Mouse (Mus musculus) liver, embryonic 13.5 days (tissue): Measurements from ENCODE around the gene Dnhd1. TPM values are rescaled to one million over a fixed set of nuclear protein-coding genes. Genes with fewer than 3 reads are reported as not detected.
A peak's percentile ranks its signal among the peaks of the same experiment; 100 is the strongest.

ENCODE experiments used
- ATAC-seq: fragments of 200-750 bp; cut with Nextera tagmentation; 2 replicates; pipeline ENCODE4 v1.8.0; 2017; ENCODE audit warnings: low read depth, mild to moderate bottlenecking, moderate number of reproducible peaks, moderate library complexity
- DNase-seq: peaks from one replicate; pipeline ENCODE4 v3.0.0; 2022
- H3K27ac ChIP-seq: fragments of 300-500 bp; sonication (generic); 2 replicates; pipeline ENCODE4 v1.5.1; 2015; ENCODE audit warnings: moderate library complexity, mild to moderate bottlenecking, inconsistent platforms
- H3K27me3 ChIP-seq: fragments of 300-500 bp; sonication (generic); 2 replicates; pipeline ENCODE4 v1.6.1; 2015; ENCODE audit warnings: mild to moderate bottlenecking, inconsistent platforms
- H3K36me3 ChIP-seq: fragments of 300-500 bp; sonication (generic); 2 replicates; pipeline ENCODE4 v1.6.1; 2015; ENCODE audit warnings: mild to moderate bottlenecking, inconsistent platforms
- H3K4me1 ChIP-seq: fragments of 300-500 bp; sonication (generic); replicated peaks from 2 replicates; pipeline ENCODE4 v1.6.1; 2015; ENCODE audit warnings: inconsistent platforms
- H3K4me2 ChIP-seq: fragments of 300-500 bp; sonication (generic); 2 replicates; pipeline ENCODE4 v1.6.1; 2015; ENCODE audit warnings: inconsistent platforms, mild to moderate bottlenecking, moderate library complexity
- H3K4me3 ChIP-seq: fragments of 300-500 bp; sonication (generic); replicated peaks from 2 replicates; pipeline ENCODE4 v1.5.1; 2015; ENCODE audit warnings: mild to moderate bottlenecking, inconsistent platforms
- H3K9ac ChIP-seq: fragments of 300-500 bp; sonication (generic); 2 replicates; pipeline ENCODE4 v1.6.1; 2015; ENCODE audit warnings: mild to moderate bottlenecking, inconsistent platforms
- H3K9me3 ChIP-seq: fragments of 300-500 bp; sonication (generic); replicated peaks from 2 replicates; pipeline ENCODE4 v1.6.1; 2016; ENCODE audit warnings: inconsistent platforms
- WGBS: fragments of 180-500 bp; shearing (Covaris S2); methylation state at CpG from one replicate; pipeline ENCODE4 v1.1.7; 2015; ENCODE audit not compliant: insufficient replicate concordance; 5-methylcytosine and 5-hydroxymethylcytosine counted together
- polyA plus RNA-seq: library from polyadenylated mRNA; unstranded; fragments of >200 nt; fragmentation: Nextera tagmentation; extraction: Ambion mirVana; gene quantifications from 2 replicates; pipeline ENCODE4 v1.2.1, GENCODE M21; 2015

Dnhd1 gene
- 0.06 and 0.12 TPM in 2 replicates for polyA plus RNA-seq

- Histone ChIP-seq H3K4me3 (peak within 1 kb of the TSS; percentile 54), H3K4me2 (peak within 1 kb of the TSS; percentile 74), H3K36me3 (peaks cover 3% of the 10 kb centered on the region; the same call in 1 of the 2 replicates), H3K9ac (peak within 1 kb of the TSS; percentile 56), H3K27ac (peak within 1 kb of the TSS; percentile 14; the same call in 1 of the 2 replicates), H3K4me1 (peaks cover 16% of the 10 kb centered on the region), H3K9me3 (no peaks in the 10 kb centered on the region), H3K27me3 (no peaks in the 10 kb centered on the region)
- DNase-seq (peak; percentile 75), ATAC-seq (peak; percentile 96)
- WGBS: 2% methylated on average over 17 of the region's 17 CpGs
These were observed at the start of gene Dnhd1 for GRCm38 (mm10) chr7:105650639-105651435. Gene Dnhd1 (plus strand): TSS chr7:105650827.

- ATAC-seq (peak; percentile 54), DNase-seq (peak; percentile 29)
- H3K4me3 ChIP-seq: no peak overlapping the region
- H3K9me3 ChIP-seq: no peaks in the 10 kb centered on the region
- H3K27ac ChIP-seq: no peak overlapping the region
- no peak overlapping the region for H3K9ac ChIP-seq
- WGBS: 35% methylated on average over 9 of the region's 9 CpGs
- no peak overlapping the region for H3K4me2 ChIP-seq
- H3K36me3 ChIP-seq: no peaks in the 10 kb centered on the region
- no peaks in the 10 kb centered on the region for H3K27me3 ChIP-seq
- no peaks in the 10 kb centered on the region for H3K4me1 ChIP-seq
These were observed 47.6 kb upstream of the Dnhd1 start for GRCm38 (mm10) chr7:105602860-105603623.

- DNase-seq (no peak), ATAC-seq (no peak)
- Histone ChIP-seq H3K9ac (no peak overlapping the region), H3K36me3 (peaks cover 9% of the 10 kb centered on the region; the same call in 1 of the 2 replicates), H3K27ac (no peak overlapping the region), H3K4me1 (no peaks in the 10 kb centered on the region), H3K9me3 (no peaks in the 10 kb centered on the region), H3K4me2 (no peak overlapping the region), H3K4me3 (no peak overlapping the region), H3K27me3 (no peaks in the 10 kb centered on the region)
- WGBS: 46% methylated on average over 3 of the region's 3 CpGs
These were observed 42.2 kb upstream of the Dnhd1 start for GRCm38 (mm10) chr7:105608467-105608866.

GRCm38 (mm10) chr7:105611767-105612166, 38.9 kb upstream of the Dnhd1 start:
- H3K4me2 ChIP-seq: no peak overlapping the region
- no peak for DNase-seq
- H3K36me3 ChIP-seq: peaks cover 10% of the 10 kb centered on the region; the same call in 1 of the 2 replicates
- WGBS: 68% methylated on average over 1 of the region's 1 CpGs
- H3K4me1 ChIP-seq: no peaks in the 10 kb centered on the region
- H3K27ac ChIP-seq: no peak overlapping the region
- no peaks in the 10 kb centered on the region for H3K27me3 ChIP-seq
- ATAC-seq: no peak
- no peak overlapping the region for H3K4me3 ChIP-seq
- H3K9ac ChIP-seq: no peak overlapping the region
- H3K9me3 ChIP-seq: no peaks in the 10 kb centered on the region

GRCm38 (mm10) chr7:105614400-105614799, 36.2 kb upstream of the Dnhd1 start:
- Histone ChIP-seq H3K9ac (no peak overlapping the region), H3K9me3 (no peaks in the 10 kb centered on the region), H3K27ac (no peak overlapping the region), H3K36me3 (peaks cover 33% of the 10 kb centered on the region; the same call in 1 of the 2 replicates), H3K4me3 (no peak overlapping the region), H3K4me2 (no peak overlapping the region), H3K4me1 (no peaks in the 10 kb centered on the region), H3K27me3 (no peaks in the 10 kb centered on the region)
- 68% methylated on average over 1 of the region's 1 CpGs for WGBS
- DNase-seq (no peak), ATAC-seq (no peak)

GRCm38 (mm10) chr7:105615720-105616119, 34.9 kb upstream of the Dnhd1 start:
- ATAC-seq: no peak

GRCm38 (mm10) chr7:105616561-105616960, 34.1 kb upstream of the Dnhd1 start:
- peaks cover 30% of the 10 kb centered on the region; the same call in 1 of the 2 replicates for H3K36me3 ChIP-seq
- DNase-seq: no peak
- no peak overlapping the region for H3K27ac ChIP-seq

More at GRCm38 (mm10) chr7:105615720-105616119, 34.9 kb upstream of the Dnhd1 start:
- Histone ChIP-seq H3K36me3 (peaks cover 34% of the 10 kb centered on the region; the same call in 1 of the 2 replicates), H3K4me2 (no peak overlapping the region), H3K27me3 (no peaks in the 10 kb centered on the region), H3K4me1 (no peaks in the 10 kb centered on the region), H3K27ac (no peak overlapping the region), H3K4me3 (no peak overlapping the region), H3K9ac (no peak overlapping the region), H3K9me3 (no peaks in the 10 kb centered on the region)
- WGBS: 71% methylated on average over 1 of the region's 1 CpGs
- no peak for DNase-seq

GRCm38 (mm10) chr7:105617810-105618209, 32.8 kb upstream of the Dnhd1 start:
- Histone ChIP-seq H3K27ac (no peak overlapping the region), H3K36me3 (peaks cover 28% of the 10 kb centered on the region; the same call in 1 of the 2 replicates), H3K4me3 (no peak overlapping the region), H3K4me1 (no peaks in the 10 kb centered on the region), H3K27me3 (no peaks in the 10 kb centered on the region), H3K9ac (no peak overlapping the region), H3K9me3 (no peaks in the 10 kb centered on the region), H3K4me2 (no peak overlapping the region)
- ATAC-seq (no peak), DNase-seq (no peak)
- WGBS: 85% methylated on average over 22 of the region's 22 CpGs

More at GRCm38 (mm10) chr7:105616561-105616960, 34.1 kb upstream of the Dnhd1 start:
- Histone ChIP-seq H3K4me2 (no peak overlapping the region), H3K4me3 (no peak overlapping the region), H3K4me1 (no peaks in the 10 kb centered on the region), H3K27me3 (no peaks in the 10 kb centered on the region), H3K9me3 (no peaks in the 10 kb centered on the region), H3K9ac (no peak overlapping the region)
- 71% methylated on average over 6 of the region's 6 CpGs for WGBS
- no peak for ATAC-seq

GRCm38 (mm10) chr7:105619701-105620100, 30.9 kb upstream of the Dnhd1 start:
- H3K27ac ChIP-seq: no peak overlapping the region
- no peak for ATAC-seq
- H3K4me3 ChIP-seq: no peak overlapping the region
- H3K9me3 ChIP-seq: no peaks in the 10 kb centered on the region
- DNase-seq: no peak
- H3K4me1 ChIP-seq: no peaks in the 10 kb centered on the region
- WGBS: 68% methylated on average over 3 of the region's 3 CpGs
- peaks cover 28% of the 10 kb centered on the region; the same call in 1 of the 2 replicates for H3K36me3 ChIP-seq
- no peak overlapping the region for H3K9ac ChIP-seq
- no peak overlapping the region for H3K4me2 ChIP-seq
- H3K27me3 ChIP-seq: no peaks in the 10 kb centered on the region

- Histone ChIP-seq H3K9me3 (no peaks in the 10 kb centered on the region), H3K27ac (no peak overlapping the region), H3K27me3 (no peaks in the 10 kb centered on the region), H3K36me3 (peaks cover 28% of the 10 kb centered on the region; the same call in 1 of the 2 replicates), H3K4me3 (no peak overlapping the region), H3K4me1 (no peaks in the 10 kb centered on the region), H3K4me2 (no peak overlapping the region), H3K9ac (no peak overlapping the region)
- no peak for DNase-seq
- WGBS: 66% methylated on average over 4 of the region's 4 CpGs
- no peak for ATAC-seq
These were observed 29.6 kb upstream of the Dnhd1 start for GRCm38 (mm10) chr7:105621053-105621452.

GRCm38 (mm10) chr7:105621646-105622292, 28.9 kb upstream of the Dnhd1 start:
- WGBS: 69% methylated on average over 8 of the region's 8 CpGs
- H3K36me3 ChIP-seq: peaks cover 27% of the 10 kb centered on the region; the same call in 1 of the 2 replicates

More at GRCm38 (mm10) chr7:105621646-105622292, 28.9 kb upstream of the Dnhd1 start:
- no peak overlapping the region for H3K27ac ChIP-seq
- no peak overlapping the region for H3K4me3 ChIP-seq
- ATAC-seq: no peak
- no peak for DNase-seq
- H3K27me3 ChIP-seq: no peaks in the 10 kb centered on the region
- H3K9ac ChIP-seq: no peak overlapping the region
- no peaks in the 10 kb centered on the region for H3K4me1 ChIP-seq
- H3K9me3 ChIP-seq: no peaks in the 10 kb centered on the region
- no peak overlapping the region for H3K4me2 ChIP-seq
